Mouse (Mus musculus) erythroblast, adult 5-6 weeks (primary cell): ENCODE data around the gene Pacsin3. TPM values are rescaled to one million over a fixed set of nuclear protein-coding genes. Genes with fewer than 3 reads are reported as not detected.
"Not testable (repeated sequence)": the region's sequence is repeated elsewhere in the genome, so short reads cannot be mapped to it uniquely, and the experiment has no call there.

Source experiments
- ATAC-seq: replicated peaks from 2 replicates; pipeline ENCODE4 v1.8.0; 2016; ENCODE audit warnings: moderate number of reproducible peaks, mild to moderate bottlenecking, moderate TSS enrichment, inconsistent platforms; ENCODE audit not compliant: poor library complexity, low FRiP score, severe bottlenecking
- total RNA-seq, 2 experiments: library from RNA; stranded (forward) in 1 of 2; stranded (reverse) in 1 of 2; fragments of 150-400 nt in 1 of 2; fragments of 200-764, 138-1000 nt in 1 of 2; gene quantifications; 2 replicates each; pipeline versions ENCODE4 v1.2.3 to v1.2.4; 2015 to 2017; ENCODE audit warnings: low replicate concordance in 2 of 2

Gene Pacsin3
- total RNA-seq (2015; ENCODE audit: low replicate concordance), result not detected in 2 replicates
- not detected in 2 replicates for total RNA-seq (2017; ENCODE audit: low replicate concordance)

DNA sequence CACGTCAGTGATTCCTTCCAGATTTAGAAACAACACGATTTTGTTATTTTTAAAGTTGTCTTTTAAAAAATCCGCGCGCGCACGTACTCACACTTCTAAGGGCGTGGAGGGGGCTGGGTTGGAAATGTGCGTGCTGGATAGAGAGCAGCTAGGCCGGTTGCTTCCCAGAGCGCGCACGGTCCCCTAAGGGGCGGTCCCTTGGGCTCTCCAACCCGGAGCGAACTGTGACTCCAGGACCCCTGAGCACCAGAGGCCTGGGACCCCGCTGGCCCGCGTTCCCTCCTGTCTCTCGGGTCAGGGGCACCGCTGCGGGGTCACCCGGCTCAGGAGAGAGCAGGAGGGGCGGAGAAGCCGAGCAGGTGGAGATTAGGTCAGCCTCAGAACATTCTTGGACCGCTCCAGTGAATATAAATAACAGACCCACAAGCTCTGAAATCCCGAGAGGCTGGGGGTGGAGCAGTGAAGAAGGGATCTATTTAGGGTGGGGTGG lies at the start of gene Pacsin3:
Gene Pacsin3 (plus strand): TSS at position 294 of the 490 bp plus-strand sequence.
- ATAC-seq, result no peak

DNA sequence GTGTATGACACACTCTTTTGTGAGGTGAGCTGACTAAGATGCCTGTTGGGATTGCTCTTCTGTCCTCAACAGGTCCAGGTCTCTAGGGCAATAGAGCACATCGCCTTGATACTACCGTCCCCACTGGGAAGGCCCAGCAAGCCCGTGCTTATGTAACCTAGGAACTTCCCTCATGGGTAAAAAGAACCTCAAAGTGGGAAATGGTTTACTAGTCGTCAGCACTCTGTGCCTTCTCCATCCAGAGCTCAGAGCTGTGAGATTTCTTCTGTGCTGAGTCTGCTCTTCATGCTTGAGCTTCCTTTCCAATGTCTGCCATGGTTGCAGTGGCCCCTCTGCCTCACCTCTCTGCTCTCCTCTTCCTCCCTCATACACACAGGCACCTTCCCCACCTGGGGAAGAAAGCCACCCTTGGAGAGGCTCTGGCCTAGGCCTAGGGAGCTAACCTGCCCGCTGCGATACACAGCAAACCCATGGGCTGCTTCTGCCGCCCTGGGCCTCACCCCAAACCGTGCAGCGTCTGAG lies 49.4 kb upstream of the Pacsin3 start:
- ATAC-seq, result no peak

DNA sequence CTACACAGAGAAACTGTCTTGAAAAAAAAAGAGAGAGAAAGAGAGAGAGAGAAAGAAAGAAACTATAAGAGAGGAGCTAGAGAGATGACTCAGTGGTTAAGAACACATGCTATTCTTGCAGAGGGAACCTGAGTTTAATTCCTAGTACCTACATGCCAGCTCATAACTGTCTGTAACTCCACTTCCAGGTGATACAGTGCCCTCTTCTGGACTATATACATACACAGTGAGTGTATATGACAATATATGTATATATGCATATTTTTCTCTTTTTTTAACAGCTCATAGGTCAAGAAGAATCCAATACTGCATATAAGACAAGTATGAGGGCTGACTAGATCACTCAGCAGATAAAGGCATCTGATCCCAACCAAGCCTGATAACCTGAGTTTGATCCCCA lies 42.4 kb upstream of the Pacsin3 start:
- no peak for ATAC-seq

GRCm38 (mm10) chr2:91217032-91217431 lies 38.7 kb upstream of the Pacsin3 start:
- ATAC-seq, result no peak

DNA sequence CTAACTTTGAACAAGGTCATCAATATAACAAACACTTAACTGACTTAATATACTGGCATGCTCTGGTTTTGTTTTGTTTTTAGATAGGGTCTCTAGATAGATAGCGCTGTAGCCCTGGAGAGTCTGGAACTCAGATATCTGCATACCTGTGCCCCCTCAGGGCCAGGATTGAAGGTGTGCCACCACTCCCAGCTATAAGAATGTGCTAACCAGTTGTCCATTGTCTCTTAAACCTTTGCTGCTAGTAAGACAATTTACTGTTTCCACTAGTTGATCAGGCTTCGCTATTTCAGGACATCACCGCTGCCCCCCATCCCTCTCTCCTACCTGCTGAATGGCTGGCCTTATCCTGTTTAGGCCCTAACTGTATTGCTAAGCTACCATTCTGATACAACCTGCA lies 35.3 kb upstream of the Pacsin3 start:
- no peak for ATAC-seq

- ATAC-seq, result no peak
Measured at GRCm38 (mm10) chr2:91223614-91224013, 32.1 kb upstream of the Pacsin3 start.

DNA sequence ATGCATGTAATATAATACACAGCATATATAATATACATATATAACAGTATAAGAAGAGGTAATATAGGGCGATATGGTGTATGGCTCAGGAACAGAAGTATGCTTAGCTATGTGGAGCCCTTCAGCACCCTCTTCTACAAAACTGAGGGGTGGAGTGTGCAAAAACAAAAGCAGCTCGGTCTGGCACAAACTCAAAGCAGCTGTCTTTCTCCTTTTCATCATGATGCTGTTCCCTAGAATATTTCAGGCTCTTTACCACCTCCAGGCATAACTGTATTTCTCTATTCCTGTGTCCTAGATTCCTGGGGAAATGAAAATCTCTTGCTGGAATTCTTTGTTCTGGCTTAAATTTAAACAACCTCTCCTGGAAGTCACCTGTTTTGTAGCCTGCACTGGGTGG lies 26.0 kb upstream of the Pacsin3 start:
- ATAC-seq, result no peak

DNA sequence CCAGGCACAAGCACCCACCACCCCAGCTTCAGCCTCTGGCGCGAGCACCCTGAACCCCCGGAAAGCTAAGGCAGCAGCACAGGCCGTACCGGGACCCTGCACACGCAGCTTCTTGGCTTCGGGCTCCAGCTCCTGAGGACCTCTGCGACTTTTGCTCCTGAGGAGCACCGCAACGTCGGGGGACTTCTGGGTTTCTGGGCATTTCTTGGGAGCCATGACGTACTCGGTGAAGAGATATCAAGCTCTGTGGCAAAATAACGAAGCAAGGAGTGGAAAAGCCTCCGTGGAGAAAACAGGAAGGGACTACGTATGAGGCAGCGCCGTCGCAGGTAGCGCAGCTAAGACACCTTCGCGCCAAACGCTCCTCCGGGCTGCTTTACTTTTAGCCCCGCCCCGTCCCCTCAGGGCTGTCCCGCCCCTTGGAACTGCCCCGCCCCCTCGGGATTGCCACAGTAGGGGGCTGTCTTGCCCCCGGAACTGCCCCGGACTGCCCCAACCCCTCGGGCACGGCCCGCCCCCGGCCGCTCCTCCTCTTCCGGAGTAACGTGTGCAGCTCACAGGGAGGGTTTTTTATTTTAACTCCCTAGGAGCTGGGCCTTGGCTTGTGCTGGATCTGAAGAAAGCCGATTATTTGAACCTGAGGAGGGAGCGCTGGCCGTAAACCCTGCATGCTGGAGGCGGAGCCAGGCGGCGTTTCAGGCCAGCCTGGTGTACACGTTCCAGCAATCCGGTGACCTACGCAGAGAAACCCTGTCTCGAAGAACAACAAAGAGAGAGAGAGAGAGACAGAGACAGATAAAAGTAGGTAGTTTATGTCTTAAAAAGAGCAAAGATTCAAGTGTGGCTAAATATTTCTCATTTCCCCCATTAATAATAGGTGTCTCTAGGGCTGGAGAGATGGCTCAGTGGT lies 18.9 kb upstream of the Pacsin3 start, which contains the start of gene Ddb2:
Gene Ddb2 (minus strand): TSS at position 382 of the 910 bp plus-strand sequence.
- ATAC-seq, result peak; percentile 94

GRCm38 (mm10) chr2:91237511-91238080 lies 18.2 kb upstream of the Pacsin3 start:
- ATAC-seq, result not testable (repeated sequence)

DNA sequence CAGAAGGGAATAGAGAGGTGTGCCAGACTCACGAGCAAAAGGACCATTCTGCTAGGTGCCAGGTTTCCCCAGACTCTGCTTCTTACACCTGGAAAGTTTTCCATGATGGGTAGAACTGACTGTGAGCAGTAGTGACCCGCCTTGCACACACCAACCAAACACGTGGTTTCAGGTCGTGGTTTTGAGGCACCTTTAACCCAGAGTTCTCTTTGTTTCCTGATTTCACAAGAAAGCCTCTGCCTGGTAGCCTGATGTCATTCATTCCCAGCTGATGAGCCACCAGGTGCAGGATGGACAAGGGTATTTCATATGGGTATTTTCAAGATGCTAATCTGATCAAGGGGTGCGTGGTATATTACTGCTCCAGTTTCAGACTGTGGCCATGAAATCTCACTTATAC lies 13.2 kb upstream of the Pacsin3 start:
- no peak for ATAC-seq

DNA sequence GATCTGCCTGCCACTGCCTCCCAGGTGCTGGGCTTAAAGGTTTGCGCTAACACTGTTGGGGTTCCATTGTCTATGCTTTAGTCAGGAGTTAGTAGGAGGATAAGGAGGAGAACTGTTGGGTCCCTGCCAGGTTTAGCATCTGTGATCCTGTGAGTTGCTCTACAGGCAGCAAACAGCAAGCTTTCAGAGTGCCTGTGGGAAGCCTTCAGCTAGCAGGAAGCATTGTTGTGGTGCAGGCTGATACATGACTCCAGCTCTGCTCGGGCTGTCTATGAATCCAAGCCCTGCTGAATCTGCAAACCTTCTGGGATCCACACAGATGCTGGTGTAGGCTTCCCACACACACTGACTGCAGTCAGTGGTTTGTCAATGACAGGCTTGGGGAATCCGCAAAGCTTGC lies 12.3 kb upstream of the Pacsin3 start:
- no peak for ATAC-seq

DNA sequence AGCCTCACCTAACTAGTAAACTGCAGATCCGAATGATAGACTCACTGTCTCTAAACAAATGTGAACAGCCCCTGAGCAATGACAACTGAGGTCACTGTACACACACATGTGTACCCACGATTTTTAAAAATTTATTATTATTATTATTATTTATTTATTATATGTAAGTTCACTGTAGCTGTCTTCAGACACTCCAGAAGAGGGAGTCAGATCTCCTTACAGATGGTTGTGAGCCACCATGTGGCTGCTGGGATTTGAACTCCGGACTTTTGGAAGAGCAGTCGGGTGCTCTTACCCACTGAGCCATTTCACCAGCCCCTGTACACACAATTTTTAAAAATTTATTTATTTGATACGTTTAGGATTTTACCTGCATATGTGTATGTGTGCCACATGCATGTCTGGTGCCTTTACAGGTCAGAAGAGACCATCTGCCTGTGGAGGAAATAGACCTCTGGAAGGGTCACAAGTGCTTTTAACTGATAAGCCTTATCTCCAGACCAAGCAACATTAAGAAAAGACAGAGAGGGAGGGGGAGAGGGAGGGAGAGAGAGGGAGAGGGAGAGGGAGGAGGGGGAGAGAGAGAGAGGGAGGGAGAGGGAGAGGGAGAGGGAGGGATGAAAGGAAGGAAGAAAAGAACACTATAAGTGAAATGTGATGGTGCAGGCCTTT lies 11.1 kb upstream of the Pacsin3 start:
- ATAC-seq, result no peak; the same call in 1 of the 2 replicates

DNA sequence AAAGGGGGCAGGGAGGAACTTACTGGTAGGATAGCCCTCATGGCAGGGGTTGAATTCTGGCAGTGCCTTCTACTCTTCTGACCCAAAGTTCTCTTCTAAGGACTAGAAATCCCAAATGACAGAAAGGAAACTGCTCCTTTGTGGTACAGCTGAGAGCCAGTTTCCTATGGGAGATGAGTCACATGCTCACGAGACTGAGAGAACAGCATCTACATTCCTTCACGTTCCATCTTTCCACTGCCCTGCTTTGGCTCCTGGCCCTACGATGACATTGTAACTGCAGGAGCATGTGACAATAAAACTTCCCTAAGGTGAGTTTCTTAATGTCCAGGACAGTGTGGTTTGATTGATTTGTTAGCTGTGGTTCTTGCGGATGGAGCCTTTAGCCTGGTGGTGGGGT lies 7.4 kb upstream of the Pacsin3 start:
- ATAC-seq, result no peak

GRCm38 (mm10) chr2:91252001-91252400 lies 3.8 kb upstream of the Pacsin3 start:
- ATAC-seq, result no peak

DNA sequence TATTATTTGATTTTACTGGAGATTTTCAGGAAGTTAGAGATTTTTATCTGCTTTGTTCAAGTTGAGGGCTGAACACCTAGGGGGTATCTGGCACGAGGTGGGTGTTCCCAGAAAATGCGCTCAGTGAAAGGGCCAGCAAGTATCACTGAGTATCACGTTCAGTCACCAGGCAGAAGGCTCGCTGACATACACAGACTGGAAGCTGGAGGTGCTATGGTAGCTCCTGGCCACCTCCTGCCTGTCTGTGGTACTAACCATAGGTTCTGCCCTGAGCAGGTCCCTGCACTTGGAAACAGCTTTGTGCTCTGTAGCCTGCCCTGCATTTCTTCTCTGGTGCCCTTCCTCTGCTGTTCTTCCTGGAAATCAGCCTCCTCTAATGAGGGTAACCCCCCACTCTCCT lies 3.2 kb upstream of the Pacsin3 start:
- no peak for ATAC-seq

DNA sequence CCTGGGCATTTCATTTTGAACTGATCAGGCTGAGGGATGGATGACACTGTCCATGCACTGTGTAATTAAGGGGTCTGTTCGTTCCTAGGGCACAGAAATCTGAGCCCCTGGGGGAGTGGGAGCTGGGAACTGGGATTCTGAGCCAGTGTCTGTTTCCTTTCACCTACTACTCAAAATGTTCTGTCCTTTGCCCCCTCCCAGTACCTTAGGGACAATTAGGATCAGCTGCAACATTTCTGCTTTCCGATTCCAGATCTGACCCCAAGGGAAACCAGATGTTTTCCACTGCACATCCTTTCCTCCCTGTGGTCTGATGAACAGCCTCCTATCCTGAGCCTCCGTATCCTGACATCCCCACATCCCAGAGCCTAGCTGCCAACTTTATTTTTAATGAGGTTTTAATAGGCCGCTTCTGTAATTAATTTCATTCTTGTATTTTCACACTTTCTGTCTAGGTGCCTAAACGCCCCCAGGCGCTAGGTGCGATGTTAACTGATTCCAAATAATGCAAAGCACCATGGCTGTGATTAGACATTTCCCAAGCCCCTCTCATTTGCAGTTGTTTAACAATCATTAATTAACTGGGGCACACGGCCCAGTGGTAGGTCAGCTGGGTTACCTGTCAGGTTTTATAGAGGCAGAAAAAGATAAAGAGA lies 901 bp upstream of the Pacsin3 start:
- no peak for ATAC-seq

DNA sequence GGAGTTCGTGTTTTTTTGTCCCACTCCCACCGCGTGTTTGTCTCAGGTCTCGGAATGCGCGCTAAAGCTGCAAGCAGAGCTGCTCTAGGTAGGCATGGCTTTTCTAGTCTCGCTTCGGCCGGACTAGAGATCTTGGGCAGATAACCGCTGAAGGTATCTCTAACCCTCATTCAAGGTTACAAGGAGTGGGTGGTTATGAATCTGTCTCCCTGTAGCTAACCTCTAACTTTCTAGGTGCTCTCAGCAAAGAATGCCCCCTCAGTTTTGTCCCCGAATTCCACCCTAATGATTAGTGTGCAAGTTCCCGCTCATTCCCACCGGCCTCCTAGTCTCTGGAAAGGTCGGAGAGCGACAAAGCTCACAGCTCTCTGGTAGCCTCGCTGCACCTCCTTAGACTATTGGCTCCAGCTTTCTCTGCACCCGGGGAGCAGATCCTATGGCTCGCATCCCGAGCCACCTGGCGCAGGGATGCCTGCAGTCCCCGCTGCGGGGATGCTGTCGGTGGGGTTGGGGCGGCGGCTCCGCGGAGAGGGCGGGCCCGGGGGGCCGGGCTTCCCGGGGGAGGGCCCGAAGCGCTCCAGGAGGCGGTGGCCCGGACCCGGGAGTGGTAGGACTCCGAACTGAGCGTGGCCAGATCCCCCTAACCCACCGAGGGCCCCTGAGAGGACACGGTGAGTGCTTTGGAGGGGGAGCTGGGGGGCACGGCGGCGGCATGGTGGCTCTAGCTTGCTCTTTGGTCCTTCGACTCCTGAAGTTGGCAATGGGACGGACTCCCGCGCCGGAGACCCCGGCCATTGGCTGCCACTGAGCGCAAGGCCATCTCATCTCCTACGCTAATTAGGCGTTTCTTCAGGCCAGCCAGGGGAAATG lies 737 bp downstream of the Pacsin3 start:
- no peak for ATAC-seq

GRCm38 (mm10) chr2:91257126-91257980 lies 1.6 kb downstream of the Pacsin3 start:
- ATAC-seq, result no peak
